Mouse (Mus musculus) CD4-positive helper T cell, adult 2 months (primary cell): ENCODE data around the gene Utp14b.

Experiments used
- DNase-seq: peaks from one replicate; pipeline ENCODE4 v3.0.0-alpha.2; 2012; ENCODE audit warnings: low read depth, missing footprints, low spot score

Utp14b gene

DNA sequence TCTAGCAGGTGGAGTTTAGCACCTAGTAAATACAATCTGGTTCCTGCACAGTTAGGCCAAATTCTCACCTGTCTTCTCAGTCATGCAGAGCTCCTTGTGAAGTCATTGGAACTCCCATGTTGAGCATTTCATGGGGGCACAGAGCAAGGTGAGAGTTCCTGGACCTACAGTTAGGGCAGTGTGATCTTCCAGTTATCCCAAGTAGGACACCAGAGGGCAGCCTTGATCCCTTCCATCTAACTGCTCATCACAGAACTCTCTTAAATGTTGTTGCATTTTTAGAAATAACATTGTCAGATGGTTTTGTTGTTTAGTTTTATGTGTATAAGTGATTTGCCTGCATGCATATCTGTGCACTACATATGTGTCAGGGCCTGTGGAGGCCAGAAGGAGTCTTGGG, 29.0 kb downstream of the Utp14b start:
- no peak for DNase-seq

GRCm38 (mm10) chr1:78688149-78688548, 30.3 kb downstream of the Utp14b start:
- DNase-seq = no peak

DNA sequence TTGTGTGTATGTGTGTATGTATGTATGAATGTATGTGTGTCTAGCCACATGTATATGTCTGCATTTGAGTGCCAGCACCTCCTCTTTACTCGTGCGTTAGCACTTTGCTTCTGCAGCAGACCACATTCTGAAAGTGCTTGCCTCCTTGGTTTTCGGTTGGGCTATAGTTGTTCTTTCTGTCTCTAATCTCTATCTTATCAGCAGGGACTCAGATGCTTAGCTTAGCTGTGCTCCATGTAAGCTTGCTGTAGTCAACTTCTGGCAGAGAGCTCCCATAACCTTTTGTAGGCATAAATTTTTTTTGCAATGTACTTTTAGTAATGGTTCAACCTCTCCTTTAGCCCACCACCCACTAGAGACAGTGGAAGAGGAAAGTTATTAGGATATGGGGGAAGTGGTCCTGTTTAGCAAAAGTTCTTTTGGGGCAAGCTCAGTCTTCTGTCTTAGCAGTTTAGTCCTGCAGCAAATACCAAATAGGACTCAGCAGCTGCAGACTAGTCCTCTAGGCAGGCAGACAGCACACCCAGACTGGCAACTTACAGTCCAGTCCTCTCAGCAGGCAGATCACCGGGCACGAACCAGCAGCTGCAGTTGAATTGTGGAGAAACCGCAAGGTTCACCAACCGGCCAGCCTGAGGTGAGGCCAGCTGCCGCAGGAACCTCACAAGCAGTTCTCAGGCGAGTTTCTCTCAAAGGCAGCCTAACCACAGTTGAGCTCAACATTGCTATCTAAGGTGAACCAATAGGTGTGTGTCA, 36.8 kb downstream of the Utp14b start:
- DNase-seq = no peak

GRCm38 (mm10) chr1:78696305-78696704, 38.5 kb downstream of the Utp14b start:
- DNase-seq = no peak

DNA sequence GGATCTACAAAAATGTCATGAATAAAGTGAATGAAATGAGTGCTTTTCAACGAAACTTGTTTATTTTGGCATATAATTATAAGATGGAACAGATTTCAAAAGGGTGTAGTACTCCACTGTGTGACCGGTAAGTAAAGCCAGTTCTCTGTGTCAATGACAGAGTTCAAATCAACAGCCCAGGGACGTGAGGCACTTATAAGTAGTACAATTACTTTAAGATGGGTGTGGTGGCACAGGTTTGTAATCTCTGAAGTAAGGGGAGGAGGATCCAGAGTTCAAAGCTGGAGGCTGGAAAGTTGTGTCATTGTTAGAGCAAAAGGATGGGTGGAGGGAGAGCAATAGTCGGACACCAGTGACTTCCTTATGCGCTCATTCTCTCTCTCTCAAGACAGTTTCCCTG, 39.1 kb downstream of the Utp14b start:
- DNase-seq = no peak

DNA sequence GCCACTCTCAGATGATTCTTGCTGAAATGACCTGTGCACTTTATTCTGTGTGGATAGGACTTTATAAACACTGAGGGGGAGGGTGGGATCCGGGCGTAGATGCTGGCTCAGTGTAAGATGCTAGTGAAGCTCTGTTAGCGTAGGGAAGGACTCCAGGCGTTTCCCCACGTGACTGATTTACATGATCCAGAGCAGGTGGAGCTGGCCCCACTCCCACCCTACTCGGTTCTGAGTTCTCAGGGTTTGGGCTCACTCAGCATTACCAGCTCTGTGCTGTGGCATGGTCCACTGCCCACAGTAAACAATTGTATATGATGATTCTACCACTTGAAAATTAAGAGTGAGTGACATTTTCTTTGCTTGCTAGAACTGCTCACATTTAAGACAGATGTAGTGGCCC, 40.3 kb downstream of the Utp14b start:
- no peak for DNase-seq

DNA sequence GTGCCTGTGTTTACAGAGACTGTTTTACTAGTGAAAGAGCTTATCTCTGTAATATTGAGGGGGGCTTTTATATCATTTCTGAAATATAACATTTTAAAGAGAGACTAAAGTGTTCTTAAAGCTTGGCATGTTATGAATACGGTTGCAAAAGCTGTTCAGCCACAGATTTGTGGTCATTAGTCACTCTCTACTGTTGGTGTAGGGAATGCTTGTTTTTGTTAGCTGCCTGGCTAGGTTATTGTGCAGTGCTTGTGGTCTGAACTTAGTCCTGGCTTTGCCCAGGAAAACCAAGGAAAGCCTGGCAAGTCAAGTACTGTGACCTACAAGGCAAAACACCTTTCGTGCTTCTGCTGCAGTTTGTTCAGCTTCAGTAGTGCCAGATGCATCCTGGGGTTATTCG, 43.9 kb downstream of the Utp14b start:
- DNase-seq = no peak

DNA sequence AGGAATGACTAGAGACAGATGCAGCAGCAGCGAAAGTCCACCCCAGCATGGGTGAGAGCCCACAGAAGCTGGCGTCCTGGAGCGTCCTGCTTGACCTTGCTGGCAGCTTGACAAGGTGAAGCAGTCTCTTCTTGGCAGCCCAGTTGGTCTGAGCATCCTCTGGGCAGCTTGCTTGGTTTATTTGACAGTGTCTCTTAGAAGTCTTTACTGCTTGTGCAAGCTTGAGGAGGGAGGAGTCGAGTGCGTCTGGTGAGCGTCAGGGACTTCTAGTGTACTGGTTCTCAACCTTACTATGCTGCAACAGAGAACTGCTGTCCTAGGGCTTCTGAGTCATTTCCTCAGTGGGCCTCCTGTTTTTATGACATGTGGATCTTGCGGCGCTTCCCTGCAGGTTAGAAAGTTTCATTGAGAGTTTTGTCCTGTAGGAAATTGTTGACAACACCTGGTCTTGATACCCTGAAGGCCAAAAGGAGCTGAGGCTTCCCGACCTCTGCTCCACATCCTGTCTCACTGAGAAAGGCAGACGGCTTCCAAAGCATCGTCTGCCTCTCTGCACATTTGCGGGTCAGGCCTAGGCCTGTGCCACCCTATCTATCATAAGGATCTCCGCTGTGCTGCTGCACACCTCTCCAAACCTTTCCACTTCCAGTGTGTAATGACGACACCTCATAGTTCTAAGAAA, 44.6 kb downstream of the Utp14b start:
- no peak for DNase-seq

GRCm38 (mm10) chr1:78702964-78703285, 45.1 kb downstream of the Utp14b start:
- no peak for DNase-seq

DNA sequence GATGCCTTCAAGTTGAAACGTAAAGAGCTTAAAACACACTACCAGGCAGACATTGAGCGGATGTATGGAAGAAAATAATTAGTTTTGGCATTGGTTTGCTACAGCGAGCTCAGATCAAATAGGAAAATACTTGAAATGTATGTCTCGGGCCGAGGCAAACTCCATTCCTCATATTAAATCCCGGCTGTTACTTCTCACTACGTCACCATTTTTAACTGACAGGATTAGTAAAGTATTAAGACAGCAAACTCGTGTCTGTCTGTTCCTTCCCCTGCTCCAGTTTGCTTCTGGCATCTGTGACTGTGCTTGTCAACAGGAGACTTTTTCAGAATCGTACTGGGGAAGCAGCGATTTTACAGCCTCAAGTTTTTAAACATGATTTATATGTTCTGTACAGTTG, 48.5 kb downstream of the Utp14b start:
- no peak for DNase-seq

DNA sequence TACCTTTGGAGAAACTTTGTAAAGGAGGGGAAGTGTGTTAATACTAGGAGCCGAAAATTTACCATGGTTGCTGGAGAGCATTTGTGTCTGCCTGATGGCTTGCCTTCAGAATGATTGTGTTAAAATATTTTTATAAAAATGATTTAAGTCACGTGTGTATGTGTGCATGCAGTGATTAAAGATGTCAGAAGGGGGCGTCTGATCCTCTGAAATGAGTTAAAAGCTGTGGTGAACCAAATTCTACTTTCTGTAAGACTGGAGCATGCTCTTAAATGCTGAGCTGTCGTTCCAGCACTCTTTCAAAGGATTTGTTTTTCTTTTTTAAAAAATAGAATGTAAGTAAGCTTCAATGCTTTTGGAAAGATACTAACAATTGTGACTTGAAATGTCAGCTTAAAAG, 49.4 kb downstream of the Utp14b start:
- DNase-seq = no peak

GRCm38 (mm10) chr1:78710026-78710425, 52.2 kb downstream of the Utp14b start:
- no peak for DNase-seq

DNA sequence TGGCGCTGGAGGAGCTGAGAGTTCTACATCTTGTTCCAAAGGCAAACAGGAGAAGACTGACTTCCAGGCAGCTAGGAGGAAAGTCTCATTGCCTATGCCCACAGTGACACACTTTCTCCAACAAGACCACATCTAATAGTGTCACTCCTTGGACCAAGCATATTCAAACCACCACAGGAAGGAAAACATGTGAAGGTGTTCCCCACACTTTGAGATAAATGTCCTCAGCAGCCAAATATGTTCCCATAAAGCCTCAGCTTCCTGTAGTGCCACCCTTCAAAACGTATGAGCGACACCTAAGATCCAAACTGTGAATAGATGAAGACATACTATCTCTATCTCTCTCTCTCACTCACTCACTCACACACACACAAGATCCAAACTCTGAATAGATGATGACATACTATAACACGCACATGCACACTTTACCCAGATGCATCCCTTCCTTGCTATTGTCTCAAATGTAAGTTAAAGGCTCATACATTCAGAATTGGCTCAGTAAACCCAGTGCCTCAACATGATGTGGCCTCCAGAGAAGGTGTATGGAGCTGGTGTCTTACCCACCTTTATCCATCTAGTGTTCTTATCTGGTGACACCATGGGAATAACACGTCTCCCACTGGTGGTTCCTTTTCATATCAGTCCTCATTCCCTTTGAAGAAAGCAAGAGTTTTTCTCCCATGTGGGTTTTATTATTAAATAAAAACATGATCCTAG, 52.9 kb downstream of the Utp14b start:
- no peak for DNase-seq
